Mouse (Mus musculus) heart, embryonic 12.5 days (tissue): ENCODE data around the gene Rif1. TPM values are rescaled to one million over a fixed set of nuclear protein-coding genes. Genes with fewer than 3 reads are reported as not detected.

ENCODE experiments used
- ATAC-seq: fragments of 200-750 bp; cut with Nextera tagmentation; 2 replicates; pipeline ENCODE4 v1.8.0; 2017; ENCODE audit warnings: moderate TSS enrichment, moderate library complexity; ENCODE audit not compliant: insufficient number of reproducible peaks, low FRiP score
- H3K27ac ChIP-seq: fragments of 300-500 bp; sonication (generic); 2 replicates; pipeline ENCODE4 v1.5.1; 2016; ENCODE audit warnings: mild to moderate bottlenecking, moderate library complexity; ENCODE audit not compliant: poor library complexity, severe bottlenecking
- H3K27me3 ChIP-seq: fragments of 300-500 bp; sonication (generic); replicated peaks from 2 replicates; pipeline ENCODE4 v1.6.1; 2016; ENCODE audit warnings: mild to moderate bottlenecking, moderate library complexity
- H3K36me3 ChIP-seq: fragments of 300-500 bp; sonication (generic); 2 replicates; pipeline ENCODE4 v1.6.1; 2016; ENCODE audit warnings: mild to moderate bottlenecking, moderate library complexity
- H3K4me1 ChIP-seq: fragments of 300-500 bp; sonication (generic); replicated peaks from 2 replicates; pipeline ENCODE4 v1.6.1; 2016; ENCODE audit warnings: mild to moderate bottlenecking
- H3K4me2 ChIP-seq: fragments of 300-500 bp; sonication (generic); 2 replicates; pipeline ENCODE4 v1.6.1; 2016; ENCODE audit warnings: mild to moderate bottlenecking, moderate library complexity
- H3K4me3 ChIP-seq: fragments of 300-500 bp; sonication (generic); 2 replicates; pipeline ENCODE4 v1.5.1; 2016; ENCODE audit warnings: mild to moderate bottlenecking
- H3K9ac ChIP-seq: fragments of 300-500 bp; sonication (generic); 2 replicates; pipeline ENCODE4 v1.6.1; 2016; ENCODE audit warnings: mild to moderate bottlenecking, moderate library complexity
- H3K9me3 ChIP-seq: fragments of 300-500 bp; sonication (generic); replicated peaks from 2 replicates; pipeline ENCODE4 v1.6.1; 2016; ENCODE audit warnings: mild to moderate bottlenecking, moderate library complexity
- WGBS: fragments of 180-500 bp; shearing (Covaris S2); methylation state at CpG from one replicate; pipeline ENCODE4 v1.1.7; 2016; 5-methylcytosine and 5-hydroxymethylcytosine counted together
- polyA plus RNA-seq: library from polyadenylated mRNA; unstranded; fragments of >200 nt; fragmentation: Nextera tagmentation; extraction: Ambion mirVana; gene quantifications from 2 replicates; pipeline ENCODE4 v1.2.1, GENCODE M21; 2016

Rif1 gene
- 33.0 and 34.6 TPM in 2 replicates for polyA plus RNA-seq

DNA sequence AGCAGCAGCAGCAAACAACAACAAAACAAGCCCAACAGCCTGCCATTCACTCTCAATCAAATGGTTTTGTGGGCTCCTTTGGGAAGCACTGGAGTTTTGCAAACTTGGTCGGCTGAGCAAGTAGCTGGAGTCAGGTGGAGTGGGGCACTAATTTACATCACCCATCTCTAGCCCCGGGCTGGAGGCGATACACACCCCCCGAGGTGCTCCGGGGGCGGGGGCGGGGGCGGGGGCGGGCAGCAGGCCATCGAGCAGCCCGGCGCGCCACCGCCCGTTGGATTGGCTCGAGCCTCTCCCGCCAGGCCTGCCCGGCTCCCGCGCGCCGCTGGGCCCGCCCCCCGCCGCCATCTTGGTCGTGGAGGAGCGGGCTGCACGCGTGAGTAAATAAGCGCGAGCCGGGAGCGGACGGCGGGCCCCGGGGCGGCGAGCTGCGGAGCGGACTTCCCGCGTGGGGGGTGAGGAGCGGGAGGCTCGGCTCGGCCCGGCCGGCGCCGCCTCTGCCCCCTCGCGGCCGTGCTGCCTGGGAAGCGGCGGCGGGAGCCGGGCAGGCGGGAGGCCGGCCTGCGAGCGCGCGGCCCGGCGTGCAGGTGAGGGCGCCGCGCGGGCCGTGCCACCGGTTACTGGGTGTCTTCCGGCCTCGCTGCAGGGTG lies at the start of gene Rif1:
TSS of gene Rif1 (plus strand) at position 342 of the 650 bp plus-strand sequence.
- peak within 1 kb of the TSS; percentile 77 for H3K4me2 ChIP-seq
- peak within 1 kb of the TSS; percentile 80 for H3K27ac ChIP-seq
- WGBS = under 1% methylated on average over 63 of the region's 72 CpGs
- peaks cover 10% of the 10 kb centered on the region; the same call in 1 of the 2 replicates for H3K4me1 ChIP-seq
- H3K4me3 ChIP-seq = peak within 1 kb of the TSS; percentile 77
- H3K9ac ChIP-seq = peak within 1 kb of the TSS; percentile 95
- H3K9me3 ChIP-seq = no peaks in the 10 kb centered on the region
- peaks cover 19% of the 10 kb centered on the region for H3K36me3 ChIP-seq
- ATAC-seq = peak; percentile 98
- no peaks in the 10 kb centered on the region for H3K27me3 ChIP-seq

DNA sequence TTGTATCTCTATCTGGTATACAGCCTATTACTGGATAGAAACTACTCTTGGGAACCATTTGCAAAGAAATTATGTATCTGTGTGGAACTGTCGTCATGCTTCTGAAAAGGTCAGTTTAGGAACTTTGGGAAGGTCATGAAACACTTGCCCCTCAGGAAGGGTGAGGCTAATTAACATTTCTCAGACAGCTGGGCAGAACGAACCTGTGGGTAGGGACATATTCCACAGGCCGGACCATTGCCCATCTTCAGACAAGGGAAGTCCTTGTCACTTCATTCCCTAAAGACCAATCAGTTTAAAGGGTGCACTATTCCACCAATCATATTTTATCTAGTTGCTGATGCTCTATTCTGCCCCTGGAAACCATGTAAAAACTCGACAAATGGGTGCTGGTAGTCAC lies 45.6 kb upstream of the Rif1 start:
- Histone ChIP-seq H3K4me1 (no peaks in the 10 kb centered on the region), H3K27me3 (no peaks in the 10 kb centered on the region), H3K9ac (no peak overlapping the region), H3K36me3 (no peaks in the 10 kb centered on the region), H3K9me3 (peaks cover 12% of the 10 kb centered on the region), H3K27ac (no peak overlapping the region), H3K4me2 (no peak overlapping the region), H3K4me3 (no peak overlapping the region)
- no peak for ATAC-seq
- 78% methylated on average over 4 of the region's 4 CpGs for WGBS

DNA sequence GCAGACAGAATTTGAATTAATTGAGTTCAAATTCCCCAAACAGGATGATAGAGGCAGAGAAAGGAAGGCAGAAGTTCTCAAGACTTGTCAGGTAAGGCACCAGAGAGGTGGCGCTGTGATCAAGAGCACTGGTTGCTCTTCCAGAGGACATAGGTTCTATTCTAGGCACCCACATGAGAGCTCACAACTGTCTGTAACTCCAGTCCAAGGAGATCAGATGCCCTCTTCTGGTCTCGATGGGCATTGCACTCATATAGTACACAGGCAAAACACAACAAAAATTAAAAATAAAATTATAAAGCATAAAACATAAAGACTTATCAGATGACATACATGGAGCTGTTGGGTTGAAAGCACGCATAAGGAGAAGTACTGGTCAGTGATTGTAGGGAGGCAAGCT lies 43.2 kb upstream of the Rif1 start:
- no peak overlapping the region for H3K4me2 ChIP-seq
- no peak overlapping the region for H3K4me3 ChIP-seq
- H3K9ac ChIP-seq = no peak overlapping the region
- no peaks in the 10 kb centered on the region for H3K27me3 ChIP-seq
- H3K9me3 ChIP-seq = peaks cover 12% of the 10 kb centered on the region
- H3K27ac ChIP-seq = no peak overlapping the region
- WGBS = 80% methylated on average over 3 of the region's 3 CpGs
- H3K4me1 ChIP-seq = no peaks in the 10 kb centered on the region
- no peaks in the 10 kb centered on the region for H3K36me3 ChIP-seq
- no peak for ATAC-seq

DNA sequence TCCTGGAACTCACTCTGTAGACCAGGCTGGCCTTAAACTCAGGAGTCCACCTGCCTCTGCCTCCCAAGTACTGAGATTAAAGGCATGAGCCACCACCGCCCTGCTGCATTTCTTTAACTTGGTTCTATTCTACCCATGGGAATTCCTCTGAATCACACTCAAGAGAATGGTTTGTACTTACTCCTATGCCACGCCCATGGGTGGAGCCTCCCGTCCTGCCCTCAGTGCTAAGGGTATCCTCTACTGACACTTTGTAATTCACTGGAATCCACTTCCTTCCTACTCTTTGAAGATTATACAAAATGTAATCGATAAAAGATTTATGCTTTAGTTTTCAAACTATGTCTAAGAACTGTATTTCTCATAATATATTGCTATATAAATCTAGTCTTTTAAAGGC lies 41.1 kb upstream of the Rif1 start:
- Histone ChIP-seq H3K9ac (no peak overlapping the region), H3K4me3 (no peak overlapping the region), H3K27ac (no peak overlapping the region), H3K36me3 (no peaks in the 10 kb centered on the region), H3K4me2 (no peak overlapping the region), H3K27me3 (no peaks in the 10 kb centered on the region), H3K9me3 (peaks cover 12% of the 10 kb centered on the region), H3K4me1 (no peaks in the 10 kb centered on the region)
- ATAC-seq = no peak
- WGBS = 74% methylated on average over 4 of the region's 4 CpGs

DNA sequence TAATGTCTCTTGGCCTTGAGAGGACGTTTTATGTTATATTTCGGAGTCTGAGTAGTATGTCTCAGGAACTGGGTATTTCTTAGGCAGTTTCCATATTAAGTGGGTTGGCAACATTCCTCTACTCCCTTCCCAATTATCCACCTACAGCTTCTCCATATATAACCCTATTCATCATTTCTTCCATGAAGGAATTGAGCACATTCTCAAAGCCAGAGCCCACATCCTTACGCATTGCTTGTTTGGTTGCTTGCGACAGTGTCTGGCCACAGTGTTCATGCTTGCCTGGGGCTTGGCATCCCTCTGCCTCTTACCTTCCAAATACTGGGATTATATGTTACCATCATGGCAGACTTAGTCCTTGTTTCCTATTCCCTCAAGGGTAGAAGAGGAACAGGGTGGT lies 38.0 kb upstream of the Rif1 start:
- WGBS = 84% methylated on average over 4 of the region's 4 CpGs
- no peak overlapping the region for H3K9ac ChIP-seq

DNA sequence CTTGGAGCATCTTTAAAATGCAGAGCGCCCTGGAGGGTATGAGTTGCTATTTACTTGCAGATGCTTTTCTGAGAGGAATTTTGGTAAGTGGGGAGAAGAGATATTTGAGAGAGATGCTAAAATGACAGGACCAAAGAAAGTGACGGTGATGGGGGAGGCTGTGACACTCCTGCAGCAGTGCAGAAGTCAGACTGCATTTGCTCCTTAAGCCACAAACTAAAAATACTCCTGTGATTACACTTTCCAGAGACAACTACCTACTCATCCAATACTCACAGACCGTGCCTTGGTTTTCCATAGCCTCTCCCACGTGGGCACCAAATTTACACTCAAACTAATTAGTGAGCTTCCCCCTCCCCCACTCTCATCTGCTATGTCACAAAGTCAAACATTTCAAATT lies 37.5 kb upstream of the Rif1 start:
- Histone ChIP-seq H3K4me1 (0 out of 2 replicates have a peak, but pooled peaks cover 5% of the 10 kb centered on the region), H3K9me3 (no peaks in the 10 kb centered on the region), H3K27me3 (0 out of 2 replicates have a peak, but pooled peaks cover 3% of the 10 kb centered on the region), H3K36me3 (no peaks in the 10 kb centered on the region), H3K4me3 (no peak overlapping the region), H3K27ac (no peak overlapping the region), H3K4me2 (no peak overlapping the region), H3K9ac (no peak overlapping the region)
- WGBS = 49% methylated on average over 4 of the region's 4 CpGs
- no peak for ATAC-seq

More for the DNA sequence above, 38.0 kb upstream of the Rif1 start:
- Histone ChIP-seq H3K27me3 (0 out of 2 replicates have a peak, but pooled peaks cover 3% of the 10 kb centered on the region), H3K36me3 (no peaks in the 10 kb centered on the region), H3K4me3 (no peak overlapping the region), H3K9me3 (peaks cover 3% of the 10 kb centered on the region; the same call in 1 of the 2 replicates), H3K27ac (no peak overlapping the region), H3K4me1 (0 out of 2 replicates have a peak, but pooled peaks cover 5% of the 10 kb centered on the region), H3K4me2 (no peak overlapping the region)
- no peak for ATAC-seq

DNA sequence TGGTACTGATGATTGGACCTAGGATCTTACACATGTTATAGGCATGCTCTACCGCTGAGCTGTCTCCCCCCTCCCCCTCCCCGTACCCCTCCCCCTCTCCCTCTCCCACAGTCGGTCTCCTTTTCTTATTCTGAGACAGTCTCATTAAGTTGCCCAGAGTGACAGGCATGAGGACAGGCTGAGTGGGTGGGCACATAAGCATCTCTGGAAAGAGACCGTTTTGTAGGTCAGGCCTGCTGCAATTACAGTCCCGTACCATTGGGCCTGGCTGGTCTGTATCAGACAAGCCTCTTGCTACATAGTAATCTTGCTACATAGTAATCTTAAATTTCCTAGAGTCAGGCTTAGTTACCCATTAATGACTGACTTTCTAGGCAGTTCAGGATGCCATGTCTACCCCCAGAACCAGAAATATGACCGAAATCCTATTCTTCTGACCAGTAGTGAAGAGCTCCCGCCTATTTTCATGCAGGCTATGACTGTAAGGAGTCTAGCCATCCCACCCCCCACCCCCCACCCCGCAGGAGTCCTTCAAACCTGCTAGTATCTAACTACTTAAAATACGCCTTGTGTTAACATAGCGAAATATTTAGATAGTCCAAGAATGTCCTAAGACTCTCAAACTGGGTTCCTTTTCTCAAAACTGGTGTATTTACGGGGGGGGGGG lies 35.6 kb upstream of the Rif1 start:
- 48% methylated on average over 9 of the region's 11 CpGs for WGBS
- H3K9me3 ChIP-seq = no peaks in the 10 kb centered on the region
- H3K9ac ChIP-seq = no peak overlapping the region
- H3K4me2 ChIP-seq = peak overlapping the region; percentile 73
- ATAC-seq = no peak
- peak overlapping the region; percentile 49; the same call in 1 of the 2 replicates for H3K4me3 ChIP-seq
- H3K27me3 ChIP-seq = 0 out of 2 replicates have a peak, but pooled peaks cover 3% of the 10 kb centered on the region
- H3K27ac ChIP-seq = no peak overlapping the region
- no peaks in the 10 kb centered on the region for H3K36me3 ChIP-seq
- 0 out of 2 replicates have a peak, but pooled peaks cover 5% of the 10 kb centered on the region for H3K4me1 ChIP-seq

DNA sequence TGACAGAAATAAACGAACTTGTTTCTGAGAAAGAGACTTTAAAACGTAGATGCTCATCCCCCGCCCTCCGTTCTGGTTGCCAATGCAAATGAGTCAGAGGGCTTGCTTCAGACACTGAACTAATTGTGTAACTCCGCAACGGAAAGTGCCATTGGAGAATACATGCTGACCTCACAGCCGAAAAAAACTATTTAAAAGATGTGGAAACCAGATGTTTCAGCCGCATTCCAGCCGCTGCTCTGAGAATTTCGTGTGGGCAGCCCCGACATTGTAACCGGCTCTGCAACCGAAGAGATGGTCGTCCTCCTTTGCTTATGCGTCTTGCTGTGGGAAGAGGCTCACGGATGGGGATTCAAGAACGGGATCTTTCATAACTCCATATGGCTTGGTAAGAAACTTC lies 34.8 kb upstream of the Rif1 start, which contains the start of gene Tnfaip6:
TSS of gene Tnfaip6 (plus strand) at position 128 of the 400 bp plus-strand sequence.
- Histone ChIP-seq H3K4me1 (0 out of 2 replicates have a peak, but pooled peaks cover 5% of the 10 kb centered on the region), H3K36me3 (no peaks in the 10 kb centered on the region), H3K9me3 (no peaks in the 10 kb centered on the region), H3K27ac (no peak within 1 kb of the TSS), H3K9ac (peak within 1 kb of the TSS; percentile 52; the same call in 1 of the 2 replicates), H3K4me3 (peak within 1 kb of the TSS; percentile 49), H3K4me2 (peak within 1 kb of the TSS; percentile 73), H3K27me3 (0 out of 2 replicates have a peak, but pooled peaks cover 3% of the 10 kb centered on the region)
- WGBS = 2% methylated on average over 17 of the region's 17 CpGs
- 0 out of 2 replicates have a peak, but pooled peaks have one; percentile 36 for ATAC-seq

DNA sequence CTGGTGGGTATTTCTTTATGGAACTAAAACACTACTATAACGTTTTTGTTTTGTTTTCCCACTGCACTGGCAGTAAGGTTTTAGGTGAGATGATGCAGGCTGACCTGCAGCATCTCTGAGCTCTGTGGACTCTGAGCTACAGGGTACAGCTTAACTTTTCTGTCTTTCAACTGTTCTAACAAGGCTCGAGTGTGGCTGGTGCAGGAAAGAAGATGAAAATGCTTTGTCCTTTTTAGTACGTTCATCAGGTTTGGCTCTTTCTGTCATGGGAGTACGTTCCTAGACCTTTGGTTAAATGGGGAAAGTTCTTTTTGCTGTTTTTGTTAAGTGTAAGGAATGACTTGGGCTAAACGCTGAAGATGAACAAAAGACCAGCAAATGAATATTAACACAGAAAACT lies 34.1 kb upstream of the Rif1 start:
- Histone ChIP-seq H3K9me3 (no peaks in the 10 kb centered on the region), H3K4me2 (peak overlapping the region; percentile 45; the same call in 1 of the 2 replicates), H3K9ac (no peak overlapping the region), H3K36me3 (no peaks in the 10 kb centered on the region), H3K4me3 (no peak overlapping the region), H3K4me1 (0 out of 2 replicates have a peak, but pooled peaks cover 5% of the 10 kb centered on the region), H3K27me3 (0 out of 2 replicates have a peak, but pooled peaks cover 3% of the 10 kb centered on the region), H3K27ac (no peak overlapping the region)
- ATAC-seq = no peak
- 58% methylated on average over 5 of the region's 5 CpGs for whole genome bisulfite sequencing

DNA sequence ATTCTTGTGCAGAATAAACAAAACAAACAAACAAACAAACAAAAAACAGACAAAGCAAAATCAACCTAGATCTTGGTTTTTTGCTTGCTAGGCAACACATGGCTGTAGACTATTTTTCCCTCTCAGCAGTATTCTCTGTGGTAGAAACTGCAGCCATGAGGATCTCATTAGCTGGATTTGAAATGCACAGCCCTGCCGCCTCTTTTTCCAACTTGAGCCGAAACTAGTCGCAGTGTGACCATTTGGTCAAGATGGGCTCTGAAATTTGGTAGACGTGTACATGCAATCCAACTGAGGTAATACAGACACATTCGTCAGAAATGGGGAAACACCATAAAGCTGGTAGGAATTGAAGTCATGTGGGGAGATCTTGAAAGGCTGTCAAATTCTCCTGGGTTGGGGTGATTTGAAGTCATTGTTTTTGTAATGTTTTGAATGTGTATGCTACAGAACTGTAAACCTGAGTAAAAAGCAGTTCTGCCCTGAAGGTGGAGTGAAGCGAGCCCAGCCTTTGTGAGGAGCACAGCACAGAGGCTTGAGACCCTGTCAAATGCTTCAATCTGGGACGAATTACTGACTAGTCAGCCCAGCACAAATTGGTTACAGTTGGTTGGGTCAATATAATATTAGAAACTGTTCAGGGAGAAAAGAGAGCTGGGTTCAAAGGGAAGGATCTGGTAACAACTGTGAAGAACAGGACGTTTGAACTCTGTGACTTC lies 33.4 kb upstream of the Rif1 start:
- Histone ChIP-seq H3K4me2 (no peak overlapping the region), H3K9ac (no peak overlapping the region), H3K4me1 (0 out of 2 replicates have a peak, but pooled peaks cover 5% of the 10 kb centered on the region), H3K27ac (no peak overlapping the region), H3K27me3 (0 out of 2 replicates have a peak, but pooled peaks cover 3% of the 10 kb centered on the region), H3K9me3 (no peaks in the 10 kb centered on the region), H3K36me3 (no peaks in the 10 kb centered on the region), H3K4me3 (no peak overlapping the region)
- whole genome bisulfite sequencing = 67% methylated on average over 8 of the region's 8 CpGs
- no peak for ATAC-seq
